Mouse (Mus musculus) small intestine, adult 2 months (tissue): Measurements from ENCODE around the gene Klf7. TPM values are rescaled to one million over a fixed set of nuclear protein-coding genes. Genes with fewer than 3 reads are reported as not detected.
"Not testable (repeated sequence)": the region's sequence is repeated elsewhere in the genome, so short reads cannot be mapped to it uniquely, and the experiment has no call there.

Source experiments
- H3K27ac ChIP-seq: fragments of 200-500 bp; 2 replicates; pipeline ENCODE4 v1.5.1; 2012; ENCODE audit warnings: low read depth, low read length, control low read depth, inconsistent platforms; ENCODE audit not compliant: insufficient read depth
- H3K27me3 ChIP-seq: fragments of 200-500 bp; 2 replicates; pipeline ENCODE4 v1.6.1; 2012; ENCODE audit warnings: mild to moderate bottlenecking, moderate library complexity, low read length, inconsistent platforms; ENCODE audit not compliant: control insufficient read depth, insufficient read depth
- H3K36me3 ChIP-seq: fragments of 200-500 bp; 2 replicates; pipeline ENCODE4 v1.6.1; 2012; ENCODE audit warnings: mild to moderate bottlenecking, low read length, control low read depth, inconsistent platforms; ENCODE audit not compliant: control insufficient read depth, insufficient read depth
- H3K4me1 ChIP-seq: fragments of 200-500 bp; 2 replicates; pipeline ENCODE4 v1.6.1; 2012; ENCODE audit warnings: low read length, inconsistent platforms, mixed read lengths; ENCODE audit not compliant: control insufficient read depth, insufficient read depth, insufficient read length
- H3K4me3 ChIP-seq: fragments of 200-500 bp; 2 replicates; pipeline ENCODE4 v1.5.1; 2012; ENCODE audit warnings: low read depth, mild to moderate bottlenecking, control low read depth, inconsistent platforms, low read length, moderate library complexity
- CTCF ChIP-seq: fragments of 200-500 bp; IDR thresholded peaks from 2 replicates; pipeline ENCODE4 v1.5.1; 2012; ENCODE audit warnings: low read depth, mild to moderate bottlenecking, control low read depth, inconsistent platforms, low read length, moderate library complexity, mixed read lengths; ENCODE audit not compliant: insufficient replicate concordance, insufficient read length; ENCODE audit errors: extremely low read depth
- POLR2A ChIP-seq: fragments of 200-500 bp; IDR thresholded peaks from 2 replicates; pipeline ENCODE4 v1.6.1; 2012; ENCODE audit warnings: low read depth, mild to moderate bottlenecking, control low read depth, inconsistent platforms, low read length, moderate library complexity
- WGBS: fragments of 180-500 bp; shearing (Covaris S2); methylation state at CpG from one replicate; pipeline ENCODE4 v1.1.7; 2018; 5-methylcytosine and 5-hydroxymethylcytosine counted together
- polyA plus RNA-seq: library from polyadenylated mRNA; depleted of rRNA; stranded (reverse); fragments of >200 nt; gene quantifications from 2 replicates; pipeline ENCODE4 v1.2.3, GENCODE M21; 2012

Klf7 gene
- polyA plus RNA-seq, 1 experiment: 4.1 TPM

DNA sequence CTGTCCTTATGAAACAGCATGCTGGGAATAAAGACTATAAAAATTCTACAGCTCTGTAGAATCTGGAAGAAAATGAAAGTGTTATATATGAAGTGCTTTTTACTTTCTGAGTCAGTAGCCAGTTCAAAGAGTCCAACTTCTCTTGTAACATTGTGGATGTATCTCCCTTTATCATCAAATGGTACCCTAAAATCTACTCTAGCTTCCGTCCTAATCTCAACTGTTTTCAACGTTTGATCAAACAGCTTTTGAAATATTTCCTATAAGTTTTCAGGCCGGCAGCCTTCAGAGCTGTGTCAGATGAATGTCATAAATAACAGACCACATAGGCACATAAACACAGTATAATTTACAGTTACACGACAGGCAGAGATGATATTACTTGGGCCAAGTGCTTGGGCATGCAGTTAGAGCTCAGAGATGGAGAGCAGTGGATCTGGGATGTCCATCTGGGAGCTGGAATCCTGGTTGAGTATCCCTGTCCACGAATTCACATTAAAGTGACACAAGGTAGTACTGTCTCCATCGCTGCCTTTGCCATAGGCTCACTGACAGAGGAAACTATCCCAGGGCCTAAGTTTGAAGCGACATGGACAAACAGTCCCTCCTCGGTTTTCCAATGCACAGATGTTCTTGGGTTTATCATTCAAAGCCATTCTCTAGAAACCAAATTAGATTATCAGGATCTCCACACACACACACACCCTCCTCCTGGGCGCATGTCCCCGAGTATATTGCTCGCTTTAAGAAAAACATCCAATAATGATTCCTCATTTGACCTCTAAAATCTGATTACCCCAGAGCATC lies 4.4 kb downstream of the Klf7 start:
- Histone ChIP-seq H3K36me3 (no peaks in the 10 kb centered on the region), H3K4me1 (peaks cover 2% of the 10 kb centered on the region; the same call in 1 of the 2 replicates), H3K4me3 (no peak overlapping the region), H3K27ac (no peak overlapping the region), H3K27me3 (no peaks in the 10 kb centered on the region)
- WGBS: 76% methylated on average over 11 of the region's 11 CpGs
- TF ChIP-seq POLR2A (no peak), CTCF (no peak)

DNA sequence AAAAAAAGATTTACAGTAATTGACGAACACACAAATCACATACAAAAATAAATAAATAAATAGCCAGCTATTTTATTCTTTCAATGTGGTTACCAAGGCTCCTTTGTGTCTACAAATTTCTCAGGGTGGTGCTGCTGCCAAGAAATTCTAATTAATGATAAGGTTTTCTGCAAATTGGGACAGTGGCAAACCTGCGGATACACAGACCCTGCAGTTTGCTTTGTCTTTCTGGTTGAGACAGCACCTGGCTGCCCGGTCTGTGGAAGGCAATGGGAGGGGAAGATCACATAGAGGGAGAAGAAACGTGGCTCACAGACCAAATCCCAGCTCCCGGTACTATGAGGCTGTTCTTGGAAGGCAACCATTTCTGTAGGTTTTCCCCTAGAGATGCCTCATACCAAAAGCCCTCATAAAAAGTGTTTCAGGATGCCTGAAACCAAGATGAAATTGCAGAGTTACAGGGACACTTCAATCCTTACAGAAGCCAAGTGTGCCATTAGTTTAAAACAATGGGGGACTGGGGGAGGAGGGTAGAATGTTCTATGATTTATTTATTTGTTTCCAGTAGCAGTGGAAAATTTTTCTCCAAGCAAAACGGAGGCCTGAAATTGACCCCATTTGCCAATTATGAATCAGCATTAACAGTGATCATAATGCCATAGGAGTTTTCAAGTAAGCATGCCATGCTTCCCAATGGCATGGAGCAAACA lies 5.2 kb downstream of the Klf7 start:
- H3K27me3 ChIP-seq: no peaks in the 10 kb centered on the region
- WGBS: 68% methylated on average over 6 of the region's 6 CpGs

DNA sequence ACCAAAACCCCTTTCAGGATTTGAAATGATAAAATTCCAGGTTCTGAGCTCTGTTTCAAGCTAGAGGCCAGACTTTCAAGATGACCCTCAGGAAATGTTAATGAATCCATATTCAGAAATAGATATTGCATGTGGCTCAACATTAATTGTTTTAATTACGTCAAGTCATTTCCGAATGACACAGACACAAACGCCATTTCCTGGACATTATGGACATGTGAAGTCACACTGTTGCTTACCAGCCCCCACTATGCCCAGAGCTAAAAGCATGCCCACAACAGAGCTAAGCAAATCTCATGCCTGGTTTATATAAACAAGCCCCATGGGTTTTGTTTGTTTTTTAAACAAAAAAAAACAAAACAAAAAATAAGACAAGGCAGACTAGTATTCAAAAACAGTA lies 7.5 kb downstream of the Klf7 start:
- peaks cover 4% of the 10 kb centered on the region; the same call in 1 of the 2 replicates for H3K4me1 ChIP-seq
- H3K27me3 ChIP-seq: no peaks in the 10 kb centered on the region
- TF ChIP-seq POLR2A (no peak), CTCF (no peak)
- H3K4me3 ChIP-seq: no peak overlapping the region
- 88% methylated on average over 3 of the region's 3 CpGs for WGBS
- H3K27ac ChIP-seq: no peak overlapping the region
- H3K36me3 ChIP-seq: no peaks in the 10 kb centered on the region

More for the DNA sequence above, 5.2 kb downstream of the Klf7 start:
- Histone ChIP-seq H3K36me3 (no peaks in the 10 kb centered on the region), H3K27ac (no peak overlapping the region), H3K4me1 (peaks cover 2% of the 10 kb centered on the region; the same call in 1 of the 2 replicates), H3K4me3 (no peak overlapping the region)
- TF ChIP-seq CTCF (no peak), POLR2A (no peak)

DNA sequence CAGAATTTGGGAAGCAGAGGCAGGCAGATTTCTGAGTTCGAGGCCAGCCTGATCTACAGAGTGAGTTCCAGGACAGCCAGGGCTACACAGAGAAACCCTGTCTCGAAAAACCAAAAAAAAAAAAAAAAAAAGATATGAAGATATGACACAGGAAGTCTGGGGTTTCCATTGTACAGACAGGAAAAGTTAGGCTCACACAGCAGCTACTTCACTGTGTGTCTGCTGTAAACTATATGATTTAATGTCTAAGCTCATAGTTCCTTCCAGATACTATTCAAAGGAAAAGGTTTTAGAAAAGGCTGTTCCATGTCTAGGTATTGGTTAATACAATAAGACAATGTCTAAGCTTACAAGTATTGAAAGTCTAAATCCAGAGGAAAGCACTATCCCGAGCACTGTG lies 13.4 kb downstream of the Klf7 start:
- 84% methylated on average over 3 of the region's 3 CpGs for WGBS
- H3K4me3 ChIP-seq, H3K27ac ChIP-seq: not testable (repeated sequence)

DNA sequence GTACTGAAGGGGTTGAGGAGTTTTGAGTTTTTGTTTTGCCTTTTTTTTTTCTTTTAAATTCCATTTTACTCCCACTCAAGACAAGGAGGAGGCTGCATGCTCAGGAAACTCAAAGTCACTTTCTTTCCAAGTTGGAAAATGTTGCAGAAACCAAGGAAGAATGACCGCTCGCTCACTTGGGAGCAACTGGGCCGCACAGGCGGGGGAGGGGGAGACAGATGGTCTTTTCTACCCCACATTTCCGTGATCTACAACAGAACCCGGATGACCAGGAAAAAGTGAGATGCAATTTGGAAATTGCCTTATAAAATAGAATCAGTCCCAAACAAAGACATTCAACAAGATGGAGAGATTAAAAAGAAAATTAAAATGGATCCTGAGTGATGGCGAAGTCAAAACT lies 14.6 kb downstream of the Klf7 start:
- peaks cover 13% of the 10 kb centered on the region; the same call in 1 of the 2 replicates for H3K4me1 ChIP-seq
- no peak overlapping the region for H3K4me3 ChIP-seq
- TF ChIP-seq CTCF: no peak
- TF ChIP-seq POLR2A: no peak
- H3K27me3 ChIP-seq: no peaks in the 10 kb centered on the region
- H3K36me3 ChIP-seq: 0 out of 2 replicates have a peak, but pooled peaks cover 1% of the 10 kb centered on the region
- 85% methylated on average over 7 of the region's 7 CpGs for WGBS
- no peak overlapping the region for H3K27ac ChIP-seq

More for the DNA sequence above, 13.4 kb downstream of the Klf7 start:
- not testable (repeated sequence) for H3K36me3 ChIP-seq, H3K27me3 ChIP-seq
- H3K4me1 ChIP-seq: peaks cover 13% of the 10 kb centered on the region; the same call in 1 of the 2 replicates

DNA sequence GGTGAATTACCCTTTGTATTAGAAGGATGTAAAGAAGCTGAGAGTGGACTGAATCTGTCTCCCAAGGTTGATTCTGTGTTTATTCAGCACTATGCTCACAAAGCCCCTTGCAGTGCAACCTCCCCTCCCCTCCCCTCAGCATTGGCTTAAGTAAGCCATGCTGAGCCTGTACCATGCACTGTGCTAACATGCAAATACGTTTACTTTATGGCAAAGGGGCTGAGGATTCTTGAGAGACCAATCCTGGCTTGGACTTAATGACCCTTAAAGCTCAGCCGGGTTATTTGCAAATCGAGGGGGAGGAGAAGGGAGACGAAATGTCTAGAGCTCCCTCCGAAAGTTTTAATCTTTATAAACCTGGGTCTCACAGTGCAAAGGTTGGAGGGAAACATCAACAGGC lies 16.0 kb downstream of the Klf7 start:
- TF ChIP-seq CTCF: no peak
- TF ChIP-seq POLR2A: no peak
- no peaks in the 10 kb centered on the region for H3K27me3 ChIP-seq
- H3K4me1 ChIP-seq: peaks cover 11% of the 10 kb centered on the region; the same call in 1 of the 2 replicates
- WGBS: 31% methylated on average over 5 of the region's 5 CpGs
- H3K4me3 ChIP-seq: no peak overlapping the region
- H3K36me3 ChIP-seq: 0 out of 2 replicates have a peak, but pooled peaks cover 1% of the 10 kb centered on the region
- H3K27ac ChIP-seq: no peak overlapping the region

DNA sequence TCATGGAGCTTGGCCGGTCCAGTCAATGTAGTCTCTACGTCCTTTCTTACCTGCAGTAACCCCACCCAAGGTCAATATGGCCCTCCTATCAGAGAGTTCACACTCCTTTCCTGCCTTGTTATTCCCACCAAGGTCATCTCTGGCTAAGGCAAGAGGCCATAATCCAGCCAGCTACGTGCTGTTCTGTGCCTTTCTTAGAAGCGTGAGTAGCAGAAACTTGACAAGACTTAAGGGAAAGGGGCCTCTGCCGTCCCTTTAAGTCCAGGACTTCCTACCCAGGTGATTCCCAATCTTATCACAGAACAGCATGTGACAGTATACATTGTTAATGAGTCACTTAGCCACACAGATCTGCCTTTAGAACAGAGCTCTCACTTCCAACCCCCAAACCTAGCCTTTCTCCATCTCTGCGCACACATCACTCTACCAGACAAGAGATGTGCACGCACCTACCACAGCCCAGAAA lies 16.9 kb downstream of the Klf7 start:
- Histone ChIP-seq H3K4me1 (peaks cover 11% of the 10 kb centered on the region; the same call in 1 of the 2 replicates), H3K4me3 (no peak overlapping the region), H3K27ac (peak overlapping the region; percentile 38; the same call in 1 of the 2 replicates), H3K27me3 (no peaks in the 10 kb centered on the region), H3K36me3 (0 out of 2 replicates have a peak, but pooled peaks cover 1% of the 10 kb centered on the region)
- WGBS: 36% methylated on average over 7 of the region's 7 CpGs
- no peak for TF ChIP-seq POLR2A
- TF ChIP-seq CTCF: no peak
